Mouse (Mus musculus): ENCODE measurements at regions not wholly inside any gene's neighbourhood (a gene's known extent, or its start where the extent isn't known, plus 50 kb on each side); places are given as distances from the start of the nearest gene placed in this dataset.

DNA sequence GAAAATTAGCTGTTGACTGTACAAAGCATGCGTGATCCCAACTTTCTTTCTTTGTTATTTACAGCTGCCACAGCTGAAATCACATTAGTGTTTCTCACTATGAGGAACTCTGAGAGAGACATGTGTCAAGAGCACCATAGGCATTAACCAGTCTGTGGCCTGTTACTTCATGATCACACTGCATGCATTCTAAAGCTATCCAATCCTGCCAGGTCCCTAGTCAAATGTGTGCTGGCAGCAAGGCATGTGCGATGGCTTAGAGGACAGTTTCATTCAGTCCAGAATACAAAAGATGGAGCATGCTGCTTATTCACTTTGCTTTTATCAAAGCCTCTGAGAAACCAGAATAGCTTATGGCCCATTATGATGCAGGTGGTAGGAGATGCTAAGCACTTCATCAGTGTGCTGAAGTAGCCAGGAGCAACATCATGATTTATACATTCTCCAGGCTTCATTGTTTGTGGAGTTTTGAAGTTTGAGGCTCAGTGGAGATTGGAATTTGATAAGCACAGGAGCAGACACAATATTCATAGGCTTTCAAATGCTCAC lies 882.9 kb upstream of the Lrrn3 start:
- no peak for DNase-seq

DNA sequence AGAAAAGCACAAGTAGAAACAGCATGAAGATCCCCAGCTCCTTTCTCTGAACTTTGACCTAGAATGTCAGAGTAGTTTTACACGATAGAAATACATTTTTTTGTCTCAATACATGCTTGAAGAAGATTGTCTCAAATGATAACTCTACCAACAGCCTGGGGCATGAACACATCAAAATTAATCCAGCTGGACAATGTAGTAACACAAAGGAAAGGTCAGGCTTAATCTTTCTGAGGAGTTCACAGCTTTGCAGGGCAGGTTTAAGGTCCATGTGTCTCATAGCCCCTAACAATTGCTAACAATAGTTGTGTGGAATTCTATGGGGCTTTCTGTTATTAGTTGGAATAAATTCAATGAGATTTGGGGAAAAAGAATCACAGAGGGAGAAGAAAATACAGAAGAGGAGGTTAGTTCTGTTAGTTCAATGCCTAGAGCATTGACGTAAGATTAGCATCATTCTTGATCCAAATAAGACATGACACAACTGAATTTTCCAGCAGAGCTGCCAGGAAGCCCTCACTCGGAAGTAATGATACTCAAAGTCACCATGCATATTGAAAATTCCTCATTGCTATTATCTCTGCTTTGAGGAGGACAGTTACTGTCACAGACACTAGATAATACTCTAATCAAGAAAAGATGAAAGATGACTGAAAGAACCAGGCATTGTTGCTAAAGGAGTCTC lies 852.9 kb upstream of the Lrrn3 start:
- DNase-seq, result no peak

DNA sequence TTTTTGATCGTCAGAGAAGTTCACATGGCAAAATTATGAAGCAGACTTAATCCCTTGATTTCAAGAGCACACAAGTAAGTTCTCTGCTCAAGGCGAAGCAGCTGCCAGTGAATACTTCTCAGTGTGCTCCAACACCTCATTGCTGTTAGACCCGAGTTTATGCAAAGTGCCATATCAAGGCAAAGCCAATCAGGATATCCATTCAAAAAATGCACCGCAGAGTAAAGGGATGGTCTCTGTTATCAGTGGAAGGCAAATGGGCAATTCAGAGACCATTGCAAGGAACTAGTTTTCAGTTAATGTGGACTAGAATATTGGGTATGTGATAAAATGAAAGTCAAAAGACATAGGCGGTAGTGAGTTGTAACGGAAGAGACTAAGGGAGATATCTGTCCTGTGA lies 820.2 kb upstream of the Lrrn3 start:
- DNase-seq, result no peak

DNA sequence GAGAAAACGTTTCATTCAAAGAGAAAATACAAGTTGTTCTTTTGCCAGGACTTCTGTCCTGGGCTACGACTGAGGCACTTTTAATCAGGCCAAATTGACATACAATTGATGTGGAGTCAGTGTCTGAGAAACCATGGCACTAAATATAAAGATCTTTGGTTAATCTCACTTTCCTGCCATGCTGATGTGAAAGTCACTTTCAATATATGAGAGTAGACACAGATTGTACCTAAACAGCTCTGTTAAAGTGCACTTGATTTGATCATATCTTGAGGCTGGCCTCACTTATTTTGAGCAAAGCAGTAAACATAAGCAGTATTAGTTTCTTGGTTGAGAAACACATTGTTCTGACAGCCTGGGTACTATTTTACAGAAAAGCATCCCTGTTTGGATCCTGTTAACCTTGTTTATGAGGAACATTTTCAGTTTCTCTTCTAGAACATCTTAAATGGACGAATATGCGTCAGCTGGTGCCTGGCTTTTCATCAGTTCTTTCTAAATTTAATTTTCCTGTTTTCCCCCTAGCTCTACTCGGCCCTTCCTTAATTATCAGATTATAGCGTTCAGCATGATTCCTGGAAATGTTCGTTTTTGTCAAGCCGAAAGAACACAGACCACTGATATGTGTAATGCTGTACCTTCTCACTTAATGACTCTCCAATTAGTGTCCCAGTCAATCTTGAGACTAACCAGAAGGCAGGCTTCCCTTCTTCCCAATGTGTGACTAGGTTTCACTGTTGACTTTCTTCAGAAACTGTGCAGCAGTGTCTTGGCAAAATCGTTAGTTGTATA lies 791.2 kb upstream of the Lrrn3 start:
- DNase-seq, result no peak

DNA sequence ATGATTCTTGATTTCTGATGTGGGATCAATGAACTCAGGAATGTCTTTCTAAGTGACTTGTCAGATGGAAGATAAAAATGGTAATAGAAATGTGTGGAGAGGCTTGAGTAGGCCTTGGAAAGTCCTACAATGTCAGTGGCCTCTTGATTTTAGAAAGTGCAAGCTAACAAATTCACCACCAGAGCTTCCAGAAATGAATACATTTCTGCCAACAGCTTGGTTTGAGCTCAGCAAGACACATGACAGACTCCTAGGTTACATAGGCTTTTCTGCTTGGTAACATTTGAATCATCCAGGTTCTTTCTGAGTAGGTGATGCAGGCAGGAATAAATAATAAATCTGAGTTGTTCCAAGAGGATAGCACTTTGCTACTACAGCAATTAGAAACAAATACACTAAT lies 764.2 kb upstream of the Lrrn3 start:
- DNase-seq, result no peak

DNA sequence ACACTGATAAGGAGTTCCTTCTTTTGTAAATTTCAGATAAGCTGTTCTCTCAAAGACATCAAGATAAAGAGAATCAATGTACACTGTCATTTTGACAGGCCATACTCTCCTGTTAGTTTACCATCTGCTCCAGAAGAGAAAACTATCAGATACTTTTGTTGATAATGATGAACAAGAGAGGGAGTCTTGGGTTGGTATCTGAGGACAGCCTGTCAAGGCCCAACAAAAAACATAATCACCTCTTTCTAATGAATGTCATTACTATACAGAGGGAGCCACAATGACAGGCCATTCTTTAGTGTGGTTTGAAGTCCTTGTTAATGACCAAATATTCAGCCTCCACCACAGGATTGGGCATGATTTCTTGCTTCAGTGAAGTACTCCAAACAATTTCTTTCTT lies 743.0 kb upstream of the Lrrn3 start:
- no peak for DNase-seq

DNA sequence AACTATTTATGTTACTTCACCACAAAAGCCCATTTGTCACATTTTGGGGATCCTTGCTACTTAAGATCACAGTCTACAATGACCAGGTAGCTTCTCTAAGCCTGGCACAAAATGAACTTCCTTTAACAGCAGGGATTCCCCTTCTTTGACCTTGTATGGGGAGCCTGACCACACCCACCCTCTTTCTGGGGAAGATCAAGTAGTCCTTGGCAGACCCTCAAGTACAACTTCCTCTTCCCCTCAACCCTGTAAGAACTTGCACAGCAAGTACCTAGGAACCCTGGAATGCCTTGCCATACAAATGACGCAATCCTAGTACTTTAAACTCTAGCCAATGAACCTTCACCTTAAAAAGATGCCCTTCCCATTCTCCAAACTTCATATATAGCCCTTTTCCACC lies 695.4 kb upstream of the Lrrn3 start:
- DNase-seq, result peak in 1 of 2 experiments; percentile 0

DNA sequence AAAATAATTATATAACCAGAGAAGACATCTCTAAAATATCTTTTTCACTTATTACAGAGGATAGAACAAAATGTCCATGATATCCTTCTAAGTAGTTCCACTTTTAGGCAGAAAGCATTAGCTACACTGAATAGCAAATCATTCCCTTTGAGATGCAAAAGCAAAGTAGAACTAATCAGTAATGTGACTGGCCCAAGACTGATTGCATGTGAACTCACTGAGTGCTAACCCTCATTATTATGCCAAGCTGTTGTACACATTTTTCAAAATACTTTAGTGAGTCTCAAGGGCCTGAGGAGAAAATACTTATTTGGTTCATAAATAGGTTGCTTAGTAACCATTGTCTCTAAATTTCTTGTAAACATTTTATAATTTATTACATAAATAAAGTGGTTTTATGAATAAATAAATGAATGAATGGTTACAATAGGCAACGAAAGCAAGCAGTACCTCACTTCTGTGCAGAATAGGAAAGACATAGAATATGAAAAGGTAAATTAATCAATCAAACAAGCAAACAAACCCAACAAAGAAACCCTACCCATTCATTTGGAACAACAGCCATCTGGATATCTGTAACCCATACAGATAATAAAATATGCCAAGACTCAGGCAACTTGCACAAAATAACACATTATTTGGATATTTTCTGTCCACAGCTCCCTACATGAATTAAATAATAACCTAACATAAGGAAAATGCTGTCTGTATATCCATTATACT lies 693.9 kb upstream of the Lrrn3 start:
- DNase-seq, result no peak

DNA sequence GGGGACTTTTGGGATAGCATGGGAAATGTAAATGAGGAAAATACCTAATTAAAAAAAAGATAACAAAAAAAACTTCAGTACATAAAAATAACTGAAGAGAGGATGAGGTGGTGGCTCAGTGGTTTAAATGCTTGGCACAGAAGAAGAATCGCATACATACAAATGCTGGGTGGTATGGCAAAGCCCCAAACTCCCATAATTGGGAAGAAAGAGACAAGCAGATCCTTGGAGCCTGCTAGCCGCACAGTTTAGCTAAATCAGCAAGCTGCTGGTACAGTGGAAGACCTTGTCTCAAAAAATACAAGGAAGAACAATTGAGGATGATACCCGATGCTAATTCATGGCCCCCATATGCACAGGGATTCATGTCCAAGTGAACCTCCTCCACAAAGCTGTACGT lies 661.7 kb upstream of the Lrrn3 start:
- no peak for DNase-seq

DNA sequence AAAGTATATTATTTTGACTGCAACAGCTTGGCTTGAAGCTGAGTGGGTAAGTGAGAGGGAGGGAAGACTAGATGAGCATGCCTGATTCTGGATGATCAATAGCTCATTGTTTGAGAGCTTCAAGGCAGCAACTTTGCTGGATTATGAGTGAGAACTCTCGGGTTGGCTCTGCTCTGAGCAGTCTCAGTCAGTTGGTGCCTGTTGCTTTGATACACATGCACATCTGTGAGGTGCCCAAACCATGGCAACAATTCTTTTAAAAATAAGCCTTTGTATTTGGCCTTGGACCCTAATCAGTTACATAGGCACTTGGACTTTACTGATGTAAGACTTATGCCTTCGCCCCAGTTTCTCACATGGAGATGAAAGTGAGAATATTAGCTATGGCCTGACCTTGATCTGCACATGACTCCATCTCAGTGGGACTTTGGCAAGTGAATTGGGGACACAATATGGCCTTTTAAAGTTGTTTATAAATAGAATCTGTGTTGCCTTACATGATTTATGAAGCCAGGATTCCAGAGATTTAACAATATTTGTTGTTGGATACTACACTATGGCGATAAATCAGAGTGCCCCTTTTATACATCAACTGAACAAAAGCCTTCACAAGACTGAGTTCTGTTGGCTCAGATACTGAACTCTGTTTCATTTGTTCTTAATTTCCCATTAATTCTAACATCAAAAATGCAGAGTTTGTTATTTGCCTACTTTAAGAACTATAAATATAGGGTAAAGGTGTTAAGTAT lies 652.6 kb upstream of the Lrrn3 start:
- no peak for DNase-seq

DNA sequence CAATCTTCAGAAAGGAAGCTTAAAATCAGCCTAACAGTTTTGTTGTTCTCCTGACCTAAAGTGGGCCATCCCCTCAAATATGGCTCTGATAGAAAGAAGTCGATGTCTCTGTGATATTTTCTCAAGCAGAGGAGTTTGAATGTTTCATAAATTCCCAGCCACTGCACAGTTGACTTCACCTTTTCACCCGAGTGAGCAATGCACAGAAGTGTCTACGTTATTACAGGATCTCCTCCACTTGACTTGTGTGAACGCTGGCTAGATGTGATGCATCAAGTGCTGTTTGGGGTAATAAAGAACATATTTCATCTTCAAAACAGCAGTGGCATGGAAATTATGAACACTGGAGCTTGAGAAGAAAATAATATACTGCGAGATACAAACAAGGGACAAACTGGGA lies 651.9 kb upstream of the Lrrn3 start:
- no peak for DNase-seq

DNA sequence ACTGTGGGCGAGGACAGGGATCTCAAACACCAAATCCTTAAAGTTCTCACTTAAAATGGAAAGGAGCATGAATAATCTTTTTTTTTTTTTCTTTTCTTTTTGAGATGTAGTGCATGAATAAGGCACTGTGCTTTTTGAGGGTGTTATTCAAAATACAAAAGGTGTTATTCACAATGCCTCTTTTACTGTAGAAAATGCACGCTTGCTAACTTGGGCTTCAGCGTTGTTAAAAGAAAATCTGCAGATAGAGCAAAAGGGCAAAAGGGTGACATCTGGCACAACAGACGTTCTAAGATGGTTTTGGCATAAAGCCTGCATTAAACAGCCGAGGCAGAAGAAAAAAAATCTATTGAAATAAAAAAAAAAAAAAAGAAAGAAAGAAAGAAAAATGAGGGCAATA lies 651.5 kb upstream of the Lrrn3 start:
- DNase-seq, result no peak

DNA sequence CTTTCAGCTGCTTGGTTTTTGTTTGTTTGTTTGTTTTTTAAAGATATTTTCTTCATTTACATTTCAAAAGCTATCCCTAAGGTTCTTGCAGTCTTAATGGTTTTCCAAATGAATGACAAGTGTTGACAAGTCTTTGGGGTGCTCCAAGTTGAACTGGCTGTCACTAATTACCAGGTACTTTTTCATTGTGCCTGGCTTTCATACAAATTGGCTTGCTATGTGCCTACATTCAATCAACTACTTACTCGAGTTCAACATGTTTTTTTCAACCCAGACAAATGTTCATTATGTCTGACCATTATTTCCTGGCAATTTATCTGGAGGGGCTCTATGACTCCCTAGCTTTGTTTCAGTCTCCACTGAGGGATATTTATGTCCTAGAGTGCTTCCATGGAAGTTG lies 614.0 kb upstream of the Lrrn3 start:
- DNase-seq, result no peak

DNA sequence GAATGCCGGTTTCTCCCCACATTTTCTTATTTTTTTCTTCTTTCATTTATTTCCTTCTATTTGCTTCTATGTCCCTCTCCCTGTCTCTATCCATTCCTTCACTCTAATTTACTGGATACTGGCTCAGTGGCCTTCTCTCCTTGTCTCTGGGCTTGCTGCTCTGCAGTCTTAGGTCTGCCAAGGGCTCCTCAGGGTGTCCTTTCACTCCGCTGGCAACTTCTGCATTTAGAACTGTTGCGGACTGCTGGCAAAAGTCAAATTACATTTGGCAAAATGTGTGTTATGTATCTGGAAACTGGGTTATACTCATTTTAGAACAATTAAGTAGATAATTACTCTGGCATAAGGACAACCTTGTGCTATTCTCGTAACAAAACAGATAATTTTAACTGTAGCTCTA lies 584.2 kb upstream of the Lrrn3 start:
- DNase-seq, result peak; percentile 1 to 48

DNA sequence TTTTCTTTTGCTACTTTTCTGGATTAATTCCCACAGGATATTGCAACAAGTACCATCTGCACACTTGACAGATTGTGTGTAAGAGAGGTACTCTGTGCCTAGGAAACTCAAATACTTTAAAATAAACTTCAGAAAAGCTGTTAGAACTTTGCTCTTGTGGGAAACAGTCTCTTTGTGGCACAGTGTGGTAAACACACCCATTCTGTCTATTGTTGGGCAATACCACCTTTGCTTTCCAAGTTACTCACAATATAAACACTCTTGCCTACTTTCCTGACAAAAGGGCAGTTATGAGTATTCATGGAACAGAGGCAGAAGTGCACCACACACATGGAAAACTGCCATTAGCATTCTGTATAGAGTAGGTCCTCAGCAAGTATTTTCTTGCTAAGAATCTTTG lies 577.5 kb upstream of the Lrrn3 start:
- DNase-seq, result no peak

DNA sequence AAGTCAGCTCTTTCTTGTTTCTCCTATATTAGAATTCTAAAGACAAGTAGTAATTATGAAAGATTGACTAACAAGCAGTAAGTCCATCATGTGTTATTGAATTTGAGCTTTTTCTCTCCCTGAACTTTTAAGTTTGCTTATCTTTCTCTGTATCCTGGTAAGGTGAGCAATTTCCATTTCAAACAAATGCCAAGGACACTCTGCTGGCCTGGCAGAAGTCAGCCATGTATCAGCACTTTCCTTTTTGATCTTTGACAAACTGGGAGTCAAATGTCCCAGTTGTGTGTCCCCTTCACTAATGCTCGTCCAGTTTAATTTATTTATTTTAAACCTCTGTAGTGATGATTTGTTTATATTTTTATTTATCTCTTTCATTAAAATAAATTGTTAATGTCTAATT lies 562.8 kb upstream of the Lrrn3 start:
- no peak for DNase-seq

DNA sequence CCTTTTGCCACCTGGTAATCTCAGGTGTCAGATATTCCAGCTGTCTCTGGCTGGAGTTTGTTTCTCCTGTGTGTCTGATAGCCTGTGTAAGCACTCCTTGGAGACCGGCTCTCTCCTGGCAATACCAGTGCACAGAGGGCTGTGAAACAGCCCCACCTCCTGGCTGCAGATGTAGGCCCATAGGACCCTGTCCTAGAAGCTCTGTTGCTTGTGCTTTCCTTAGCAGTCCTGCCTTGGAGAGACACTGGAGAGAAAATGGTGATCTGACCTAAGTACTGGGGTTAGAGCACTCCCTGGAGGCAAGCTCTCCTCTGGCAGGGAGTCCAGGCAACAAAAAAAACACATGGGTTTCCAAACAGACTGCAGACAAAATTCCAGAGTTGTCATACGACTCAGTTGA lies 541.6 kb upstream of the Lrrn3 start:
- DNase-seq, result no peak

DNA sequence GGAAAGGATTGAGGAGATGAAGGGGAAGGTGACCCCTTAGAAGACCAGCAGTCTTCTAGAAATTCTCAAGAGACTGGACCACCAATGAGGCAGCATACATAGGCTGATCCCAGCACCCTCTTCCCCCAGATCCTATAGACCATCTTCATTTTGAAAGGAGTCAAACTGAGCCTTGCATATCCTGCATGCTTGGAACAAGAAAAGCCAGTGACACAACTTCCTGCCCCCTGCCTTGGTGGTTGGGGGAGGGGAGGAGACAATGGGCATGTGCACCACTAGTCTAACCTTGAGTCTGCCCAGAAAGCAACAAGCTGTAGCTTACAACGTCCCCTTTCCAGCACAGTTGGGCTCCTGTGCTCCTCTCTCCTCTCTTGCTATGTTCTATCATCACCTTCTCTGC lies 531.3 kb upstream of the Lrrn3 start:
- DNase-seq, result no peak

DNA sequence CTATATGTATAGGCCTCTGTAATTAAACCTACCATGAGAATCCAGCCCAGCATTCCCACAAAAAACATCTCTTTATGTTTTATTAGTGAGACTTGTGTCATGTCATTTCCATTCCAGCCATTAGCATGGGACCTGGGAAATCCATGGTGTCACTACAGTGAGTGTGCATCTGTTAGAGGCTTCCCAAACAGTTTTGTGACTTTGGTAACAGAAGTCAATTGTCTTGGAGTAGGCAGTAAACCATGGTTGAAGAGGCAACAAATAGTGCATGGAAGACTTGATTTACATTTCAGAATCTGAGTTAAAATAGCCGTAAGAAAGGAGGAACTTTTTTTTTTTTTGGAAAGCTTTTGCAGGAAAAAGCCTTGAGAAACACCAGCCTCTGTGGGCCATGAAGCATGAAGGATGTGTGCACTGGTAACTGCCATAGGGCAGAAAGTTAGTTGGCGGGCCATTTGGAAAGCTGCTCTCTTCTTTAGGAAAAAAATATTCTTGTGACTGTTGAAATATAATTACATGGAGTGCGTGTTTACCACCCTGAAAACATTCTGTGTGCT lies 522.7 kb upstream of the Lrrn3 start:
- no peak for DNase-seq

DNA sequence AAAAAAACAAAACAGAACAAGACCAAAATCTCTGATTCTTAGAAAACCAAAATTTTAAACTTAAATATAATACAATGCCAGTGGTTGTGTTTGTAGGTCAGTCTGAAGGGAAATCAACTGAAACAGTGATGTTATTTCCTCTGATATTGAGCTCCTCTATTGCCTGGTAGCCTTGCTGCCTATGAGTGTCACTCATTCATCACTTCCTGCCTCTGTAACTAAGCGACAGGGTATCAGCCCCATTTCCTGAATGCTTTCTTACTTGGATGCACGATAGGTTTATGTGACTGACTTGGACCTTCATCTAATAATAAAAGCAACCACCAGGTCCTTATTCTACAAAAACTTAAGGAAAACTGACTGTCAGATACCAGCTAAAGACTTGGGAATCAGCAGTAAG lies 520.7 kb upstream of the Lrrn3 start:
- no peak for DNase-seq

Measured in heart, adult 18-20 months (tissue).